Mouse (Mus musculus) testis, adult 2 months (tissue): ENCODE data around the gene Ngf.

Experiments used
- CTCF ChIP-seq: fragments of 200-500 bp; IDR thresholded peaks from 2 replicates; pipeline ENCODE4 v1.5.1; 2012; ENCODE audit warnings: low read depth, mild to moderate bottlenecking, inconsistent platforms, low read length, moderate library complexity; ENCODE audit not compliant: control insufficient read depth, insufficient read depth, insufficient replicate concordance
- POLR2A ChIP-seq: fragments of 200-500 bp; IDR thresholded peaks from 2 replicates; pipeline ENCODE4 v1.6.1; 2012; ENCODE audit warnings: low read depth, mild to moderate bottlenecking, inconsistent platforms, low read length, moderate library complexity; ENCODE audit not compliant: control insufficient read depth

- TF ChIP-seq POLR2A, result no peak
- peak; percentile 87; the same call in 1 of the 2 replicates for TF ChIP-seq CTCF
Observed at GRCm38 (mm10) chr3:102466587-102466986, 3.1 kb upstream of the Ngf start.
